Mouse (Mus musculus): ENCODE measurements around the gene Arl4c. TPM values are rescaled to one million over a fixed set of nuclear protein-coding genes. Genes with fewer than 3 reads are reported as not detected.

Gene Arl4c
- polyA plus RNA-seq, 1 experiment = 17.6 TPM

- no peak overlapping the region for H3K4me3 ChIP-seq (replicated peaks; ENCODE audit: extremely low read depth, low read depth, low read length)
- no peaks in the 10 kb centered on the region for H3K4me1 ChIP-seq (ENCODE audit: control insufficient read depth, insufficient read depth, low read length)
- 74% methylated on average over 9 of the region's 9 CpGs for WGBS
- TF ChIP-seq CTCF (IDR thresholded peaks at IDR 0.05; ENCODE audit: insufficient read depth, low read length) (no peak), POLR2A (IDR thresholded peaks at IDR 0.05; ENCODE audit: borderline replicate concordance, extremely low read depth, low read depth, low read length) (no peak)
- no peak for DNase-seq
These were observed 50.4 kb downstream of the Arl4c start for GRCm38 (mm10) chr1:88651668-88652067.

GRCm38 (mm10) chr1:88648742-88649141, 53.3 kb downstream of the Arl4c start:
- 84% methylated on average over 4 of the region's 4 CpGs for WGBS
- DNase-seq = no peak
- no peak for TF ChIP-seq POLR2A (IDR thresholded peaks at IDR 0.05; ENCODE audit: borderline replicate concordance, extremely low read depth, low read depth, low read length)
- no peak for TF ChIP-seq CTCF (IDR thresholded peaks at IDR 0.05; ENCODE audit: insufficient read depth, low read length)
- Histone ChIP-seq H3K4me1 (ENCODE audit: control insufficient read depth, insufficient read depth, low read length) (no peaks in the 10 kb centered on the region), H3K4me3 (replicated peaks; ENCODE audit: extremely low read depth, low read depth, low read length) (no peak overlapping the region)

GRCm38 (mm10) chr1:88645599-88646119, 56.4 kb downstream of the Arl4c start:
- Histone ChIP-seq H3K4me3 (replicated peaks; ENCODE audit: extremely low read depth, low read depth, low read length) (no peak overlapping the region), H3K4me1 (ENCODE audit: control insufficient read depth, insufficient read depth, low read length) (no peaks in the 10 kb centered on the region)
- TF ChIP-seq POLR2A (IDR thresholded peaks at IDR 0.05; ENCODE audit: borderline replicate concordance, extremely low read depth, low read depth, low read length) = no peak
- TF ChIP-seq CTCF (IDR thresholded peaks at IDR 0.05; ENCODE audit: insufficient read depth, low read length) = no peak
- WGBS = 64% methylated on average over 3 of the region's 3 CpGs
- no peak for DNase-seq

- H3K4me3 ChIP-seq (replicated peaks; ENCODE audit: extremely low read depth, low read depth, low read length) = no peak overlapping the region
- no peak for DNase-seq
- WGBS = 88% methylated on average over 5 of the region's 5 CpGs
These were observed 57.6 kb downstream of the Arl4c start for GRCm38 (mm10) chr1:88644417-88644816.

GRCm38 (mm10) chr1:88643181-88643823, 58.7 kb downstream of the Arl4c start:
- DNase-seq = no peak
- 57% methylated on average over 5 of the region's 5 CpGs for WGBS
- TF ChIP-seq POLR2A (IDR thresholded peaks at IDR 0.05; ENCODE audit: borderline replicate concordance, extremely low read depth, low read depth, low read length) (no peak), CTCF (IDR thresholded peaks at IDR 0.05; ENCODE audit: insufficient read depth, low read length) (no peak)
- Histone ChIP-seq H3K4me3 (replicated peaks; ENCODE audit: extremely low read depth, low read depth, low read length) (no peak overlapping the region), H3K4me1 (ENCODE audit: control insufficient read depth, insufficient read depth, low read length) (peaks cover 4% of the 10 kb centered on the region; the same call in 1 of the 2 replicates)

More at GRCm38 (mm10) chr1:88644417-88644816, 57.6 kb downstream of the Arl4c start:
- H3K4me1 ChIP-seq (ENCODE audit: control insufficient read depth, insufficient read depth, low read length) = peaks cover 4% of the 10 kb centered on the region; the same call in 1 of the 2 replicates
- TF ChIP-seq POLR2A (IDR thresholded peaks at IDR 0.05; ENCODE audit: borderline replicate concordance, extremely low read depth, low read depth, low read length) = no peak
- TF ChIP-seq CTCF (IDR thresholded peaks at IDR 0.05; ENCODE audit: insufficient read depth, low read length) = no peak

GRCm38 (mm10) chr1:88642735-88643134, 59.3 kb downstream of the Arl4c start:
- no peak for TF ChIP-seq CTCF (IDR thresholded peaks at IDR 0.05; ENCODE audit: insufficient read depth, low read length)
- TF ChIP-seq POLR2A (IDR thresholded peaks at IDR 0.05; ENCODE audit: borderline replicate concordance, extremely low read depth, low read depth, low read length) = no peak
- no peak for DNase-seq
- H3K4me3 ChIP-seq (replicated peaks; ENCODE audit: extremely low read depth, low read depth, low read length) = no peak overlapping the region
- peaks cover 4% of the 10 kb centered on the region; the same call in 1 of the 2 replicates for H3K4me1 ChIP-seq (ENCODE audit: control insufficient read depth, insufficient read depth, low read length)
- whole genome bisulfite sequencing = 66% methylated on average over 4 of the region's 4 CpGs

GRCm38 (mm10) chr1:88641678-88642215, 60.3 kb downstream of the Arl4c start:
- Histone ChIP-seq H3K4me3 (replicated peaks; ENCODE audit: extremely low read depth, low read depth, low read length) (no peak overlapping the region), H3K4me1 (ENCODE audit: control insufficient read depth, insufficient read depth, low read length) (peaks cover 4% of the 10 kb centered on the region; the same call in 1 of the 2 replicates)
- WGBS = 79% methylated on average over 2 of the region's 2 CpGs
- no peak for TF ChIP-seq CTCF (IDR thresholded peaks at IDR 0.05; ENCODE audit: insufficient read depth, low read length)
- no peak for DNase-seq

- TF ChIP-seq POLR2A (IDR thresholded peaks at IDR 0.05; ENCODE audit: borderline replicate concordance, extremely low read depth, low read depth, low read length) (no peak), CTCF (IDR thresholded peaks at IDR 0.05; ENCODE audit: insufficient read depth, low read length) (no peak)
- Histone ChIP-seq H3K4me3 (replicated peaks; ENCODE audit: extremely low read depth, low read depth, low read length) (no peak overlapping the region), H3K4me1 (ENCODE audit: control insufficient read depth, insufficient read depth, low read length) (peaks cover 4% of the 10 kb centered on the region; the same call in 1 of the 2 replicates)
- 87% methylated on average over 3 of the region's 3 CpGs for WGBS
- no peak for DNase-seq
These were observed 60.8 kb downstream of the Arl4c start for GRCm38 (mm10) chr1:88641194-88641593.

- WGBS = 18% methylated on average over 10 of the region's 10 CpGs
- no peak for DNase-seq
- no peak for TF ChIP-seq POLR2A (IDR thresholded peaks at IDR 0.05; ENCODE audit: borderline replicate concordance, extremely low read depth, low read depth, low read length)
- no peak for TF ChIP-seq CTCF (IDR thresholded peaks at IDR 0.05; ENCODE audit: insufficient read depth, low read length)
- Histone ChIP-seq H3K4me1 (ENCODE audit: control insufficient read depth, insufficient read depth, low read length) (peaks cover 8% of the 10 kb centered on the region; the same call in 1 of the 2 replicates), H3K4me3 (replicated peaks; ENCODE audit: extremely low read depth, low read depth, low read length) (no peak overlapping the region)
These were observed 62.4 kb downstream of the Arl4c start for GRCm38 (mm10) chr1:88639432-88640281.

All from lung, adult 2 months (tissue).